Comparison of ENCODE assay signal across 18 mouse cellular contexts in the genomic region with DNA sequence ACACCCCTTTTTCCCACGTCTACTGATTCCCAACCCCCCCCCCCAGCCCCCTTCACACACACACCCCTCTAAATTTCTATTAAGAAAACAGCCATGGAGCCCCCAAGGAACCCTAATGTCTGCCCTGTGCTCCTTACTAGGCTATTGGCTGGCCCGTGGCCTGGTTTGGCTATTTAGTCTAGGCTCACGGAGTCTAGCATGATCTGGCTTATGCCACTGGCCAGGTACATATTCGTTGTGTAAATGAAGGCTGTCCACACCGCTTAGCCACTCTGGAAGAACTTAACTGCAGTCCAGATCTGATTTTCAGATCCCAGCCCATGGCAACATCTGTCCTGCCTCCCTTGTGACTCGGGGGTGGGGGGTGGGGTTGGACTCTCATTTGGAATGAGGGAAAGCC. TPM values are rescaled to one million over a fixed set of nuclear protein-coding genes. Genes with fewer than 3 reads are reported as not detected.
A peak's percentile ranks its signal among the peaks of the same experiment; 100 is the strongest.
DNase-seq lines count a peak whose midpoint lies in the region; ATAC-seq and TF ChIP-seq lines count a peak whose summit lies in the region.
"Had no signal": no experiment of that assay in that cellular context is flagged by ENCODE, and none has a peak within 500 bp of the region (broad histone marks: within the 10 kb centered on the region; RNA-seq: fewer than 3 reads in every experiment).

No protein-coding gene starts in this region.

- no peak for TF ChIP-seq CTCF in intestine, postnatal 0 days (IDR thresholded peaks at IDR 0.05; ENCODE audit: low read depth)

- H3K9ac ChIP-seq in neural tube, embryonic 12.5 days, result no peak overlapping the region
- no peak overlapping the region for H3K9ac ChIP-seq in intestine, postnatal 0 days (ENCODE audit: low read depth, low read length)

- no peaks in the 10 kb centered on the region for H3K36me3 ChIP-seq in neural tube, embryonic 12.5 days
- peaks cover 22% of the 10 kb centered on the region for H3K36me3 ChIP-seq in intestine, postnatal 0 days (ENCODE audit: control insufficient read depth, insufficient read depth)
- H3K36me3 ChIP-seq: hindbrain, embryonic 13.5 days had no signal

- H3K27me3 ChIP-seq in neural tube, embryonic 12.5 days (replicated peaks), result peaks cover 10% of the 10 kb centered on the region
- no peaks in the 10 kb centered on the region for H3K27me3 ChIP-seq in intestine, postnatal 0 days (replicated peaks; ENCODE audit: control insufficient read depth, insufficient read depth, low read length)

- WGBS in neural tube, embryonic 12.5 days, result 72% methylated on average over 6 of the region's 6 CpGs
- WGBS in intestine, postnatal 0 days, result 77% methylated on average over 6 of the region's 6 CpGs

- no peak for ATAC-seq in neural tube, embryonic 12.5 days (ENCODE audit: low FRiP score, low read depth)
- ATAC-seq in intestine, postnatal 0 days, result no peak

- H3K9me3 ChIP-seq in neural tube, embryonic 12.5 days, result no peaks in the 10 kb centered on the region
- no peaks in the 10 kb centered on the region for H3K9me3 ChIP-seq in intestine, postnatal 0 days (ENCODE audit: control insufficient read depth)
- H3K9me3 ChIP-seq: forebrain, embryonic 13.5 days; hindbrain, embryonic 13.5 days; liver, embryonic 15.5 days had no signal

- no peak overlapping the region for H3K4me3 ChIP-seq in neural tube, embryonic 12.5 days
- no peak overlapping the region for H3K4me3 ChIP-seq in intestine, postnatal 0 days (ENCODE audit: low read depth, low read length)

- H3K4me2 ChIP-seq in neural tube, embryonic 12.5 days (replicated peaks), result peak overlapping the region; percentile 75; the same call in 1 of the 2 replicates
- H3K4me2 ChIP-seq in intestine, postnatal 0 days (replicated peaks; ENCODE audit: low read depth), result peak overlapping the region; percentile 91

- H3K27ac ChIP-seq in neural tube, embryonic 12.5 days, result no peak overlapping the region
- H3K27ac ChIP-seq in intestine, postnatal 0 days (ENCODE audit: low read depth, low read length), result no peak overlapping the region
- H3K27ac ChIP-seq: forebrain, embryonic 13.5 days; hindbrain, embryonic 13.5 days had no signal

- DNase-seq in kidney, adult 11 months, result peak; percentile 77
- DNase-seq in kidney, postnatal 14 days, result no peak
- no peak for DNase-seq in neural tube, embryonic 10.5 days (ENCODE audit: extremely low spot score, low spot score)
- DNase-seq in cerebellum, adult 8-10 months, result no peak
- DNase-seq in Muller cell, postnatal 12 days (ENCODE audit: inconsistent ontology term), result no peak
- DNase-seq: adrenal gland, postnatal 36 days; cerebellum, adult 9-11 months; midbrain, embryonic 14.5 days; spleen, adult 18-20 months; thymus, postnatal 14 days had no signal

- H3K4me1 ChIP-seq in neural tube, embryonic 12.5 days, result peaks cover 20% of the 10 kb centered on the region
- peaks cover 20% of the 10 kb centered on the region for H3K4me1 ChIP-seq in intestine, postnatal 0 days (replicated peaks; ENCODE audit: control insufficient read depth, insufficient read depth, low read length)

RNA-seq across cellular contexts. Expression of a gene that starts 1.1 kb away (rescaled TPM):
- polyA plus RNA-seq in neural tube, embryonic 12.5 days (2016; fragmentation: Nextera tagmentation; extraction: Ambion mirVana), result 17.0 and 18.7 TPM in 2 replicates
- 104 and 110 TPM in 2 replicates for polyA plus RNA-seq in intestine, postnatal 0 days (2015; fragmentation: Nextera tagmentation; extraction: Ambion mirVana)

RNA-seq across cellular contexts. Expression of a gene that starts 5.7 kb away (rescaled TPM):
- 0.13 and 0.47 TPM in 2 replicates for polyA plus RNA-seq in neural tube, embryonic 12.5 days (2016; fragmentation: Nextera tagmentation; extraction: Ambion mirVana)
- 16.9 and 19.0 TPM in 2 replicates for polyA plus RNA-seq in intestine, postnatal 0 days (2015; fragmentation: Nextera tagmentation; extraction: Ambion mirVana)

RNA-seq across cellular contexts. Expression of a gene that starts 28.9 kb away (rescaled TPM):
- polyA plus RNA-seq in neural tube, embryonic 12.5 days (2016; fragmentation: Nextera tagmentation; extraction: Ambion mirVana), result 0.42 TPM in 1 of 2 replicates, not detected in the other
- polyA plus RNA-seq in intestine, postnatal 0 days (2015; fragmentation: Nextera tagmentation; extraction: Ambion mirVana), result not detected in 2 replicates
- polyA plus RNA-seq: forebrain, embryonic 13.5 days; heart, embryonic 16.5 days; hindbrain, embryonic 13.5 days; liver, embryonic 15.5 days; lung, postnatal 0 days; midbrain, embryonic 14.5 days; stomach, embryonic 14.5 days had no signal

RNA-seq across cellular contexts. Expression of a gene that starts 34.4 kb away (rescaled TPM):
- 22.7 and 23.3 TPM in 2 replicates for polyA plus RNA-seq in neural tube, embryonic 12.5 days (2016; fragmentation: Nextera tagmentation; extraction: Ambion mirVana)
- polyA plus RNA-seq in intestine, postnatal 0 days (2015; fragmentation: Nextera tagmentation; extraction: Ambion mirVana), result 108 and 109 TPM in 2 replicates

Comparison
In these comparisons a context has a peak if more than half of its experiments do, and no peak if none do; other contexts are left out.
1. RNA of a gene that starts 5.7 kb away (polyA plus RNA-seq): 16.9 to 19.0 TPM in intestine, postnatal 0 days; 0.13 to 0.47 TPM in neural tube, embryonic 12.5 days; every median in the first group is over 10 times any median in the second.